Mouse (Mus musculus) MEL (cell line): ENCODE data around the gene H2-T22. TPM values are rescaled to one million over a fixed set of nuclear protein-coding genes. Genes with fewer than 3 reads are reported as not detected.

Experiments
- DNase-seq: peaks from one replicate; pipeline ENCODE4 v3.0.0; 2011; ENCODE audit warnings: low read depth, low spot score
- H3K27ac ChIP-seq: 2 replicates; pipeline ENCODE4 v1.5.1; 2012; ENCODE audit warnings: low read depth, mild to moderate bottlenecking, control low read depth, low read length, moderate library complexity; ENCODE audit not compliant: control insufficient read depth
- H3K27me3 ChIP-seq, 2 experiments: fragments of 150-350 bp in 1 of 2; sonication (generic) in 1 of 2; 2 replicates each; pipeline ENCODE4 v1.6.1; 2012; ENCODE audit warnings: low read length in 2 of 2, mild to moderate bottlenecking in 2 of 2, improper control_type of control experiment in 1 of 2, moderate library complexity in 1 of 2; ENCODE audit not compliant: insufficient read depth in 2 of 2, control insufficient read depth in 1 of 2
- H3K36me3 ChIP-seq, 2 experiments: 2 replicates each; pipeline ENCODE4 v1.6.1; 2012 to 2014; ENCODE audit warnings: low read length in 2 of 2, improper control_type of control experiment in 1 of 2, inconsistent platforms in 1 of 2, mild to moderate bottlenecking in 1 of 2; ENCODE audit not compliant: insufficient read depth in 2 of 2, control insufficient read depth in 1 of 2
- H3K4me1 ChIP-seq, 2 experiments: fragments of 150-350 bp in 1 of 2; sonication (generic) in 1 of 2; 2 replicates each; pipeline ENCODE4 v1.6.1; 2012; ENCODE audit warnings: low read length in 2 of 2, improper control_type of control experiment in 1 of 2, mild to moderate bottlenecking in 1 of 2; ENCODE audit not compliant: insufficient read depth in 2 of 2, control insufficient read depth in 1 of 2
- H3K4me3 ChIP-seq, 2 experiments: fragments of 150-350 bp in 1 of 2; sonication (generic) in 1 of 2; 2 replicates each; pipeline ENCODE4 v1.5.1; 2012; ENCODE audit warnings: low read depth in 2 of 2, low read length in 2 of 2, mild to moderate bottlenecking in 2 of 2, moderate library complexity in 2 of 2, control low read depth in 1 of 2, improper control_type of control experiment in 1 of 2; ENCODE audit not compliant: control insufficient read depth in 1 of 2, insufficient read depth in 1 of 2
- H3K79me2 ChIP-seq: 2 replicates; pipeline ENCODE4 v1.6.1; 2012; ENCODE audit warnings: mild to moderate bottlenecking, low read length, moderate library complexity; ENCODE audit not compliant: control insufficient read depth, poor library complexity, insufficient read depth
- H3K9ac ChIP-seq: 2 replicates; pipeline ENCODE4 v1.6.1; 2012; ENCODE audit warnings: low read depth, mild to moderate bottlenecking, control low read depth, low read length, moderate library complexity; ENCODE audit not compliant: control insufficient read depth, poor library complexity, severe bottlenecking
- H3K9me3 ChIP-seq: fragments of 150-350 bp; sonication (generic); replicated peaks from 2 replicates; pipeline ENCODE4 v1.6.1; 2012; ENCODE audit warnings: mild to moderate bottlenecking, low read length, improper control_type of control experiment, moderate library complexity; ENCODE audit not compliant: insufficient read depth
- BHLHE40 ChIP-seq: IDR thresholded peaks from 2 replicates; pipeline ENCODE4 v1.6.1; 2012; ENCODE audit warnings: low read depth, mild to moderate bottlenecking, inconsistent platforms, low read length, improper control_type of control experiment, borderline replicate concordance
- CHD1 ChIP-seq: IDR thresholded peaks from 2 replicates; pipeline ENCODE4 v1.6.1; 2012; ENCODE audit warnings: low read depth, mild to moderate bottlenecking, inconsistent platforms, low read length, improper control_type of control experiment
- CTCF ChIP-seq, 3 experiments: IDR thresholded peaks in 2 of 3; conservative IDR thresholded peaks in 1 of 3; 2 replicates each; pipeline ENCODE4 v1.5.1; 2011 to 2012; ENCODE audit warnings: low read length in 3 of 3, low read depth in 2 of 3, mild to moderate bottlenecking in 2 of 3, improper control_type of control experiment in 1 of 3, inconsistent platforms in 1 of 3, mixed read lengths in 1 of 3, moderate library complexity in 1 of 3; ENCODE audit not compliant: control insufficient read depth in 1 of 3, insufficient read depth in 1 of 3, poor library complexity in 1 of 3, severe bottlenecking in 1 of 3
- ELF1 ChIP-seq: IDR thresholded peaks from 2 replicates; pipeline ENCODE4 v1.6.1; 2014; ENCODE audit warnings: low read depth, mild to moderate bottlenecking, inconsistent platforms, low read length, improper control_type of control experiment, moderate library complexity
- ETS1 ChIP-seq: IDR thresholded peaks from 2 replicates; pipeline ENCODE4 v1.6.1; 2012; ENCODE audit warnings: low read depth, mild to moderate bottlenecking, inconsistent platforms, low read length, improper control_type of control experiment, moderate library complexity
- GABPA ChIP-seq: IDR thresholded peaks from 2 replicates; pipeline ENCODE4 v1.6.1; 2012; ENCODE audit warnings: low read depth, mild to moderate bottlenecking, inconsistent platforms, low read length, improper control_type of control experiment, moderate library complexity
- GATA1 ChIP-seq: IDR thresholded peaks from 2 replicates; pipeline ENCODE4 v1.6.1; 2011; ENCODE audit warnings: low read depth, low read length, improper control_type of control experiment
- JUND ChIP-seq: IDR thresholded peaks from 2 replicates; pipeline ENCODE4 v1.6.1; 2011; ENCODE audit warnings: low read depth, mild to moderate bottlenecking, improper control_type of control experiment, low read length
- MAX ChIP-seq: IDR thresholded peaks from 2 replicates; pipeline ENCODE4 v1.6.1; 2011; ENCODE audit warnings: low read length, improper control_type of control experiment
- MAZ ChIP-seq: IDR thresholded peaks from 2 replicates; pipeline ENCODE4 v1.6.1; 2012; ENCODE audit warnings: low read depth, mild to moderate bottlenecking, inconsistent platforms, low read length, improper control_type of control experiment
- MYB ChIP-seq: IDR thresholded peaks from 2 replicates; pipeline ENCODE4 v1.6.1; 2011; ENCODE audit warnings: mild to moderate bottlenecking, low read depth, low read length, improper control_type of control experiment
- NELFE ChIP-seq: IDR thresholded peaks from 2 replicates; pipeline ENCODE4 v1.6.1; 2011; ENCODE audit warnings: low read depth, low read length, improper control_type of control experiment
- NRF1 ChIP-seq: IDR thresholded peaks from 2 replicates; pipeline ENCODE4 v1.6.1; 2014; ENCODE audit warnings: low read depth, mild to moderate bottlenecking, inconsistent platforms, low read length, improper control_type of control experiment, moderate library complexity; ENCODE audit not compliant: poor library complexity, insufficient read depth, severe bottlenecking
- POLR2AphosphoS2 ChIP-seq: IDR thresholded peaks from 2 replicates; pipeline ENCODE4 v1.6.1; 2011; ENCODE audit warnings: low read length, improper control_type of control experiment
- POLR2AphosphoS5 ChIP-seq: IDR thresholded peaks from 2 replicates; pipeline ENCODE4 v1.6.1; 2012; ENCODE audit warnings: low read depth, borderline replicate concordance, mild to moderate bottlenecking, inconsistent platforms, low read length, moderate library complexity, mixed read lengths
- RCOR1 ChIP-seq: IDR thresholded peaks from 2 replicates; pipeline ENCODE4 v1.6.1; 2012; ENCODE audit warnings: low read depth, mild to moderate bottlenecking, inconsistent platforms, low read length, improper control_type of control experiment
- SIN3A ChIP-seq: IDR thresholded peaks from 2 replicates; pipeline ENCODE4 v1.6.1; 2012; ENCODE audit warnings: low read length, improper control_type of control experiment, inconsistent platforms
- TAL1 ChIP-seq: IDR thresholded peaks from 2 replicates; pipeline ENCODE4 v1.6.1; 2012; ENCODE audit warnings: mild to moderate bottlenecking, inconsistent platforms, low read length, moderate library complexity, mixed read lengths
- TBP ChIP-seq: IDR thresholded peaks from 2 replicates; pipeline ENCODE4 v1.8.0; 2011; ENCODE audit warnings: low read depth, low read length, improper control_type of control experiment
- UBTF ChIP-seq: IDR thresholded peaks from 2 replicates; pipeline ENCODE4 v1.6.1; 2012; ENCODE audit warnings: low read depth, mild to moderate bottlenecking, inconsistent platforms, low read length, improper control_type of control experiment, moderate library complexity, borderline replicate concordance; ENCODE audit not compliant: insufficient read depth
- ZKSCAN1 ChIP-seq: IDR thresholded peaks from 2 replicates; pipeline ENCODE4 v1.6.1; 2012; ENCODE audit warnings: low read depth, mild to moderate bottlenecking, inconsistent platforms, low read length, improper control_type of control experiment, moderate library complexity
- polyA plus RNA-seq, 2 experiments: library from polyadenylated mRNA; stranded (reverse) in 1 of 2; unstranded in 1 of 2; fragments of >175 nt in 1 of 2; fragments of >200 nt in 1 of 2; gene quantifications; 2 replicates each; pipeline versions ENCODE4 v1.2.1 to v1.2.4; 2012; ENCODE audit warnings: low replicate concordance in 2 of 2, low read depth in 1 of 2; ENCODE audit not compliant: insufficient read length in 2 of 2, insufficient read depth in 1 of 2, missing spikeins in 1 of 2
- total RNA-seq: library from RNA; depleted of rRNA; stranded (reverse); fragments of 300-350 nt; gene quantifications from 2 replicates; pipeline ENCODE4 v1.2.3, GENCODE M21; 2012

Gene H2-T22
- total and polyA plus RNA-seq, 3 experiments: 22.5 to 45.5 TPM; not detected in 1

DNA sequence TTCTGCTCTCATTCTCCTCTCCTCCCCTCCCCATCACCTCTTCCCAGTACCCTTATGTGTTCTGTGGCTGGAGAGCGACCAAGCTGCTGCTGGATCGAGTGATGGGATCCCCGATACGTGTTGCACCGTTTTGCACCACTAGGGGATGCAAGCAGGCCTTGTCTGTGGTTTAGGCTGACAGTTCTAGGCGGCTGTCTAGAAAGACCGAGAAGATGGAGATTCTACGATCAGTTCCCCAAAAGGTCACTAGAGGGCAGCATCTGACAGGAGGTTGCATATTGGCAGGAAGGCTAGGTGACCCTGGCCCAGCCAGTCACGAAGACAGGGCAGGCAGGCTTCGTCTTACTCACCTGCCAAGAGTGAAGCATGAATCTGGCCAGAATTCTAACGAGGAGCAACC lies 45.6 kb downstream of the H2-T22 start (continued):
- TF ChIP-seq TAL1 (no peak), CHD1 (no peak), NELFE (no peak), RCOR1 (peak; percentile 48; the same call in 1 of the 2 replicates), NRF1 (no peak), SIN3A (peak; percentile 98), POLR2AphosphoS2 (0 out of 2 replicates have a peak, but pooled peaks have one; percentile 19), POLR2AphosphoS5 (no peak), ZKSCAN1 (no peak), UBTF (no peak), GABPA (no peak), TBP (0 out of 2 replicates have a peak, but pooled peaks have one; percentile 37), MAZ (peak; percentile 57), ETS1 (peak; percentile 58; the same call in 1 of the 2 replicates), ELF1 (no peak), GATA1 (no peak), JUND (no peak), MYB (no peak), BHLHE40 (0 out of 2 replicates have a peak, but pooled peaks have one; percentile 23), CTCF (IDR thresholded peaks at IDR 0.05 in 2 of 3, conservative IDR thresholded peaks at IDR 0.05 in 1 of 3; ENCODE audit: control insufficient read depth in 1 of 3, insufficient read depth in 1 of 3, low read depth in 2 of 3, low read length in 3 of 3, poor library complexity in 1 of 3, severe bottlenecking in 1 of 3) (peak; percentile 64 to 100 (median 100))
- TF ChIP-seq, all 39 proteins: peak for 15

DNA sequence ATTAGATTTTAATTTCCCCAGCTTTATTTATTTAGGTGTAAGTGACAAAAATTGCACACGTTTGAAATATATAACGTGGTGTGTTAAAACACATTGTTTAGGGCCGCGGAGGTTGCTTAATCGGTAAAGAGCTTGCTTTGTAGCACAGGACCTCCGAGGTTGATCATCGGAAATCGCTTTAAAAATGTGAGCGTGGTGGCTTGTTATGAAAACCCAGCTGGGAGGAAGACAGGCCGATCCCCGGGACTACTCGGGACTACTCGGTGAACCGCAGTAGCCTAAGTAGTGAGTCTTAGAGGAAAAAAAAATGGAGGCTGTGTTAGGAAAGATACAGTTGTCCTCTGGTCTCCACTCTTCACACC lies 47.7 kb downstream of the H2-T22 start:
- H3K79me2 ChIP-seq: peaks cover 34% of the 10 kb centered on the region
- H3K9me3 ChIP-seq: no peaks in the 10 kb centered on the region
- H3K36me3 ChIP-seq: peaks cover 0 to 23% of the 10 kb centered on the region in 2 experiments; a peak in 3 of 4 replicates
- H3K9ac ChIP-seq: peak overlapping the region; percentile 90
- H3K27ac ChIP-seq: peak overlapping the region; percentile 96
- H3K27me3 ChIP-seq: no peaks in the 10 kb centered on the region
- peaks cover 14 to 15% of the 10 kb centered on the region in 2 experiments for H3K4me1 ChIP-seq
- DNase-seq: peak; percentile 62
- H3K4me3 ChIP-seq: peak overlapping the region; percentile 73 to 96
- TF ChIP-seq MAX (no peak), UBTF (no peak), MYB (no peak), GABPA (no peak), NELFE (no peak), CHD1 (no peak), ETS1 (no peak)
